Mouse (Mus musculus): ENCODE measurements at regions not wholly inside any gene's neighbourhood (a gene's known extent, or its start where the extent isn't known, plus 50 kb on each side); places are given as distances from the start of the nearest gene placed in this dataset.

DNA sequence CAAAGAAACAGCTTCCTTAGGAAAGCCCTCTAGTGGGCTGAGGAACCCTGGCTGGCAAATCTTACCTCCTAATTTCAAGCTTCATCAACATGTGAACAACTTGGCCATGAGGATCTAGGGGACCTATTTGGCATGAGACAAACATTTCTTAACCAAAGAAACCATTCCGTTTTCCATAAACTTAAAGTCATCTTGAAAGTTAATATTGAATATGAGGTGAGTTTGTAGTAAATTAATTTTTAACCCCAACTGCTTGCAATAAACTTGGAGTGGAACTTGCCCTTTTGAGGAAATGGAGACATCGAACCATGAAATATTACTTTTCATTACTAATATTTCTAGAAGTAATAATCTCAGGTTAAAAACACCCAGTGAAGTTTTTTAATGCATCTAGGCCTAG is 229.7 kb downstream of the Cdh26 start:
- H3K36me3 ChIP-seq (ENCODE audit: control insufficient read depth, insufficient read depth, low read length): no peaks in the 10 kb centered on the region
- ATAC-seq (replicated peaks; ENCODE audit: low FRiP score) (no peak), DNase-seq (ENCODE audit: low spot score) (no peak)
- H3K9ac ChIP-seq (ENCODE audit: low read depth, low read length): no peak overlapping the region
- H3K4me2 ChIP-seq: no peak overlapping the region
- no peak overlapping the region for H3K4me3 ChIP-seq (ENCODE audit: low read depth, low read length)
- 80% methylated on average over 2 of the region's 2 CpGs for WGBS
- H3K27ac ChIP-seq (ENCODE audit: low read depth, low read length): no peak overlapping the region
- no peaks in the 10 kb centered on the region for H3K9me3 ChIP-seq (ENCODE audit: control insufficient read depth, low read length)
- H3K27me3 ChIP-seq (replicated peaks; ENCODE audit: control insufficient read depth, insufficient read depth, low read length): no peaks in the 10 kb centered on the region
- no peaks in the 10 kb centered on the region for H3K4me1 ChIP-seq (replicated peaks; ENCODE audit: control insufficient read depth, insufficient read depth, low read length)

GRCm38 (mm10) chr2:178662396-178662795 is 232.1 kb downstream of the Cdh26 start:
- DNase-seq (ENCODE audit: low spot score) (no peak), ATAC-seq (replicated peaks; ENCODE audit: low FRiP score) (peak; percentile 55)
- Histone ChIP-seq H3K4me1 (replicated peaks; ENCODE audit: control insufficient read depth, insufficient read depth, low read length) (no peaks in the 10 kb centered on the region), H3K36me3 (ENCODE audit: control insufficient read depth, insufficient read depth, low read length) (no peaks in the 10 kb centered on the region), H3K9ac (ENCODE audit: low read depth, low read length) (no peak overlapping the region), H3K27ac (ENCODE audit: low read depth, low read length) (no peak overlapping the region), H3K27me3 (replicated peaks; ENCODE audit: control insufficient read depth, insufficient read depth, low read length) (no peaks in the 10 kb centered on the region), H3K4me2 (no peak overlapping the region), H3K9me3 (ENCODE audit: control insufficient read depth, low read length) (no peaks in the 10 kb centered on the region), H3K4me3 (ENCODE audit: low read depth, low read length) (no peak overlapping the region)
- 39% methylated on average over 1 of the region's 1 CpGs for WGBS

GRCm38 (mm10) chr2:178664977-178665376 is 234.6 kb downstream of the Cdh26 start:
- Histone ChIP-seq H3K4me3 (ENCODE audit: low read depth, low read length) (no peak overlapping the region), H3K9ac (ENCODE audit: low read depth, low read length) (no peak overlapping the region), H3K27ac (ENCODE audit: low read depth, low read length) (no peak overlapping the region), H3K9me3 (ENCODE audit: control insufficient read depth, low read length) (no peaks in the 10 kb centered on the region), H3K36me3 (ENCODE audit: control insufficient read depth, insufficient read depth, low read length) (no peaks in the 10 kb centered on the region), H3K27me3 (replicated peaks; ENCODE audit: control insufficient read depth, insufficient read depth, low read length) (no peaks in the 10 kb centered on the region), H3K4me2 (no peak overlapping the region), H3K4me1 (replicated peaks; ENCODE audit: control insufficient read depth, insufficient read depth, low read length) (no peaks in the 10 kb centered on the region)
- ATAC-seq (replicated peaks; ENCODE audit: low FRiP score) (no peak; the same call in 1 of the 2 replicates), DNase-seq (ENCODE audit: low spot score) (peak; percentile 39)
- 8% methylated on average over 4 of the region's 4 CpGs for WGBS

GRCm38 (mm10) chr2:178668451-178668850 is 238.1 kb downstream of the Cdh26 start:
- no peaks in the 10 kb centered on the region for H3K4me1 ChIP-seq (replicated peaks; ENCODE audit: control insufficient read depth, insufficient read depth, low read length)
- no peak overlapping the region for H3K9ac ChIP-seq (ENCODE audit: low read depth, low read length)
- 10% methylated on average over 2 of the region's 2 CpGs for WGBS
- no peak overlapping the region for H3K4me3 ChIP-seq (ENCODE audit: low read depth, low read length)
- H3K4me2 ChIP-seq: no peak overlapping the region
- H3K9me3 ChIP-seq (ENCODE audit: control insufficient read depth, low read length): no peaks in the 10 kb centered on the region
- H3K36me3 ChIP-seq (ENCODE audit: control insufficient read depth, insufficient read depth, low read length): no peaks in the 10 kb centered on the region
- H3K27me3 ChIP-seq (replicated peaks; ENCODE audit: control insufficient read depth, insufficient read depth, low read length): no peaks in the 10 kb centered on the region
- DNase-seq (ENCODE audit: low spot score): no peak
- ATAC-seq (replicated peaks; ENCODE audit: low FRiP score): no peak
- no peak overlapping the region for H3K27ac ChIP-seq (ENCODE audit: low read depth, low read length)

DNA sequence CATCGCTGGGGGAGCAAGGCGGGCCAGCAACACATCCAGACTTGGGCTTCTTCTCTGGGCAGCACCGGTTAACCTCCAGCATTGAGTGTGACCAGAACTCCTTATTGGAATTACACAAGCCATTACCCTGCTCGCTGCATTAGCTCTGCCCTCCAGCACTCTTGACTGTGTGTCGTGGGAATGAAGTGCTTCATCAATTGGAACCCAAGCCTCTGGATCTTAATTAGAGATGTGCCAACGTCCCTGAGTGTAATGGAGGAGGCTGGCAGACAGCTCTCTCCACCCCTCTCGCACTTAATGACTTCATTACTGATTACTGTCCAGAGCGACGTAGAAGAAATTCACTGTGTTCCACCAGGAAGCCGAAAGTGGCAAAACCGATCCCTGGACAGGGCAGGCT is 240.6 kb downstream of the Cdh26 start:
- no peaks in the 10 kb centered on the region for H3K27me3 ChIP-seq (replicated peaks; ENCODE audit: control insufficient read depth, insufficient read depth, low read length)
- no peak overlapping the region for H3K4me3 ChIP-seq (ENCODE audit: low read depth, low read length)
- no peaks in the 10 kb centered on the region for H3K9me3 ChIP-seq (ENCODE audit: control insufficient read depth, low read length)
- no peaks in the 10 kb centered on the region for H3K36me3 ChIP-seq (ENCODE audit: control insufficient read depth, insufficient read depth, low read length)
- WGBS: 81% methylated on average over 11 of the region's 11 CpGs
- no peak overlapping the region for H3K27ac ChIP-seq (ENCODE audit: low read depth, low read length)
- no peak overlapping the region for H3K4me2 ChIP-seq
- DNase-seq (ENCODE audit: low spot score) (no peak), ATAC-seq (replicated peaks; ENCODE audit: low FRiP score) (no peak)
- no peaks in the 10 kb centered on the region for H3K4me1 ChIP-seq (replicated peaks; ENCODE audit: control insufficient read depth, insufficient read depth, low read length)
- no peak overlapping the region for H3K9ac ChIP-seq (ENCODE audit: low read depth, low read length)

DNA sequence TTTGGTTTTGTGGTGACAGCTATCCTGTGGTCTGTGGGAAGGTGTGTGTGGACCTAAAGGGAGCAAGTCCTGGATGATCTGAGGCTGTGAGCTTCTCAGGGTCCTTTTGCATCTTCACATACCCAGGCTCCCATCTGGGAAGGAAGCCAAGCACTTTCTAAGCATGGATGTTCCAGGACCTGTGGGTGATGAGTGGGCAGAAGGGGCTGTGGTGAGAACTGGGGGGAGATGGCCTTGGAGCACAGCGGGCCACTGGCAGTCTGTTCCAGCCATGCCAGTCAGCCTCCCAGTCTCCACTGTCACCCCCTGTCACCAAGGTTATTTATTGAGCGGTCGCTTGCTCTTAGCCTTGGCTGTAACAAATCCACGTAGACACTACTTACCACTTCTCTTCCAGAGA is 243.3 kb downstream of the Cdh26 start:
- Histone ChIP-seq H3K4me1 (replicated peaks; ENCODE audit: control insufficient read depth, insufficient read depth, low read length) (peaks cover 3% of the 10 kb centered on the region; the same call in 1 of the 2 replicates), H3K4me2 (no peak overlapping the region), H3K36me3 (ENCODE audit: control insufficient read depth, insufficient read depth, low read length) (no peaks in the 10 kb centered on the region), H3K4me3 (ENCODE audit: low read depth, low read length) (no peak overlapping the region), H3K9ac (ENCODE audit: low read depth, low read length) (no peak overlapping the region), H3K9me3 (ENCODE audit: control insufficient read depth, low read length) (no peaks in the 10 kb centered on the region), H3K27ac (ENCODE audit: low read depth, low read length) (no peak overlapping the region), H3K27me3 (replicated peaks; ENCODE audit: control insufficient read depth, insufficient read depth, low read length) (no peaks in the 10 kb centered on the region)
- 81% methylated on average over 4 of the region's 4 CpGs for WGBS
- ATAC-seq (replicated peaks; ENCODE audit: low FRiP score): no peak
- no peak for DNase-seq (ENCODE audit: low spot score)

DNA sequence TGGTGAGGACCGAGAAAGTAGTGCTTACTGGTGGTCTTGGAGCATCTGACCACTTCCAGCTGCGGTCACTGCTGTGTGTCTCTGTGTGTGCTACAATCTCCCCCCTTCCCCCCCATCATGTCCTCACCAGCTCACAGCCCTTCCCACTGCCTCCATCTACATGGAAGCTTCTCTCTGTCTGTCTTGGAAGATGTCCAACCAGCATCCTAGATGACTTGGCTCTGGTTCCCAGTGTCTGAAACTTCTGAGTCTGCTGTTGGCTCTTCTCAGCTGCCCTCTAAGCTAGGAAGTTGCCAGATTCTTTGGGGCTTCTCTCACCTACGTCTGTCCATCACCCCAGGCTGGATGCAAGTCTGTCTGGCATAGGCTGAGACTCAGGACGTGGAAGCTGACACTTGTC is 244.3 kb downstream of the Cdh26 start:
- Histone ChIP-seq H3K27me3 (replicated peaks; ENCODE audit: control insufficient read depth, insufficient read depth, low read length) (no peaks in the 10 kb centered on the region), H3K9me3 (ENCODE audit: control insufficient read depth, low read length) (no peaks in the 10 kb centered on the region), H3K36me3 (ENCODE audit: control insufficient read depth, insufficient read depth, low read length) (no peaks in the 10 kb centered on the region), H3K27ac (ENCODE audit: low read depth, low read length) (no peak overlapping the region), H3K4me1 (replicated peaks; ENCODE audit: control insufficient read depth, insufficient read depth, low read length) (peaks cover 3% of the 10 kb centered on the region; the same call in 1 of the 2 replicates), H3K4me3 (ENCODE audit: low read depth, low read length) (no peak overlapping the region), H3K9ac (ENCODE audit: low read depth, low read length) (no peak overlapping the region), H3K4me2 (no peak overlapping the region)
- WGBS: 70% methylated on average over 4 of the region's 4 CpGs
- DNase-seq (ENCODE audit: low spot score): no peak
- no peak for ATAC-seq (replicated peaks; ENCODE audit: low FRiP score)

DNA sequence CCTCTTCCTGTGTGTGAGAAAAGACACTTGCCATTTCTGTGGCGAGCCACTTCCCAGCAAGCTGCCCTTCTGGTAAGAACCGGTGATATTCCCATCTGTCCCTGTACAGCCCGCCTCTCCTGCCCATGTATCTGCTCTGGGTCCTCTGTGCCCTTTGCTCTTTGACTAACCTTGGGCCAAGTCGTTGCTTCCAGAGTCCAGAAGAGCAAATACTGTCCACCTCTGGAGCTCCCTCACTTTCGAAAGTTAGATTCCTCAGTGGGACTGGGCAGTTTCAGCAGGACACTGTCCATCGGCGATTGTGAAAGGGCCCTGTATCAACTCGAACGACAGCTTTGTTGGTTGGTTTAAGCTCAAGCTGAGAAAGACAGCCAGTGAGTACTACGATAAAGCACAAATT is 246.6 kb downstream of the Cdh26 start:
- H3K4me2 ChIP-seq: no peak overlapping the region
- no peak overlapping the region for H3K9ac ChIP-seq (ENCODE audit: low read depth, low read length)
- no peak overlapping the region for H3K27ac ChIP-seq (ENCODE audit: low read depth, low read length)
- peaks cover 3% of the 10 kb centered on the region; the same call in 1 of the 2 replicates for H3K4me1 ChIP-seq (replicated peaks; ENCODE audit: control insufficient read depth, insufficient read depth, low read length)
- ATAC-seq (replicated peaks; ENCODE audit: low FRiP score) (0 out of 2 replicates have a peak, but pooled peaks have one; percentile 32), DNase-seq (ENCODE audit: low spot score) (no peak)
- no peaks in the 10 kb centered on the region for H3K27me3 ChIP-seq (replicated peaks; ENCODE audit: control insufficient read depth, insufficient read depth, low read length)
- H3K36me3 ChIP-seq (ENCODE audit: control insufficient read depth, insufficient read depth, low read length): no peaks in the 10 kb centered on the region
- 56% methylated on average over 10 of the region's 10 CpGs for WGBS
- H3K9me3 ChIP-seq (ENCODE audit: control insufficient read depth, low read length): no peaks in the 10 kb centered on the region
- no peak overlapping the region for H3K4me3 ChIP-seq (ENCODE audit: low read depth, low read length)

GRCm38 (mm10) chr2:178680368-178680767 is 250.0 kb downstream of the Cdh26 start:
- no peak for ATAC-seq (replicated peaks; ENCODE audit: low FRiP score)
- Histone ChIP-seq H3K4me2 (no peak overlapping the region), H3K4me3 (ENCODE audit: low read depth, low read length) (no peak overlapping the region)

More at GRCm38 (mm10) chr2:178680368-178680767, 250.0 kb downstream of the Cdh26 start:
- H3K36me3 ChIP-seq (ENCODE audit: control insufficient read depth, insufficient read depth, low read length): no peaks in the 10 kb centered on the region
- H3K27ac ChIP-seq (ENCODE audit: low read depth, low read length): no peak overlapping the region
- WGBS: 70% methylated on average over 3 of the region's 3 CpGs
- no peak for DNase-seq (ENCODE audit: low spot score)
- no peaks in the 10 kb centered on the region for H3K9me3 ChIP-seq (ENCODE audit: control insufficient read depth, low read length)
- peaks cover 3% of the 10 kb centered on the region; the same call in 1 of the 2 replicates for H3K4me1 ChIP-seq (replicated peaks; ENCODE audit: control insufficient read depth, insufficient read depth, low read length)
- H3K27me3 ChIP-seq (replicated peaks; ENCODE audit: control insufficient read depth, insufficient read depth, low read length): no peaks in the 10 kb centered on the region
- H3K9ac ChIP-seq (ENCODE audit: low read depth, low read length): no peak overlapping the region

All from liver, embryonic 11.5 days (tissue).